Mouse (Mus musculus): ENCODE results near the gene Tom1l1. TPM values are rescaled to one million over a fixed set of nuclear protein-coding genes. Genes with fewer than 3 reads are reported as not detected.

Tom1l1 gene
- total and polyA plus RNA-seq, 3 experiments: 25.4 to 41.3 TPM; not detected in 1

GRCm38 (mm10) chr11:90717719-90718118, 29.6 kb upstream of the Tom1l1 start:
- peak; percentile 33 for DNase-seq (ENCODE audit: low read depth, low spot score)
- Histone ChIP-seq H3K4me3 (ENCODE audit: control insufficient read depth in 1 of 2, insufficient read depth in 1 of 2, low read depth in 2 of 2, low read length in 2 of 2) (no peak overlapping the region), H3K9ac (ENCODE audit: control insufficient read depth, low read depth, low read length, poor library complexity, severe bottlenecking) (no peak overlapping the region), H3K27ac (ENCODE audit: control insufficient read depth, low read depth, low read length) (no peak overlapping the region), H3K36me3 (ENCODE audit: control insufficient read depth in 1 of 2, insufficient read depth in 2 of 2, low read length in 2 of 2) (no peaks in the 10 kb centered on the region), H3K4me1 (ENCODE audit: control insufficient read depth in 1 of 2, insufficient read depth in 2 of 2, low read length in 2 of 2) (no peaks in the 10 kb centered on the region), H3K9me3 (replicated peaks; ENCODE audit: insufficient read depth, low read length) (no peaks in the 10 kb centered on the region), H3K79me2 (ENCODE audit: control insufficient read depth, insufficient read depth, low read length, poor library complexity) (no peaks in the 10 kb centered on the region), H3K27me3 (ENCODE audit: control insufficient read depth in 1 of 2, insufficient read depth in 2 of 2, low read length in 2 of 2) (peaks cover 0 to 4% of the 10 kb centered on the region in 2 experiments; a peak in 2 of 4 replicates)
- TF ChIP-seq MEF2A (IDR thresholded peaks at IDR 0.05; ENCODE audit: extremely low read depth, insufficient replicate concordance, low read depth, low read length, poor library complexity, severe bottlenecking) (no peak), RAD21 (IDR thresholded peaks at IDR 0.05; ENCODE audit: low read depth, low read length) (peak; percentile 47), ELF1 (IDR thresholded peaks at IDR 0.05; ENCODE audit: low read depth, low read length) (no peak), BHLHE40 (IDR thresholded peaks at IDR 0.05; ENCODE audit: borderline replicate concordance, low read depth, low read length) (no peak), RCOR1 (IDR thresholded peaks at IDR 0.05; ENCODE audit: low read depth, low read length) (no peak), CHD2 (IDR thresholded peaks at IDR 0.05; ENCODE audit: low read length) (no peak), CHD1 (IDR thresholded peaks at IDR 0.05; ENCODE audit: low read depth, low read length) (no peak), UBTF (IDR thresholded peaks at IDR 0.05; ENCODE audit: borderline replicate concordance, insufficient read depth, low read depth, low read length) (no peak), USF1 (IDR thresholded peaks at IDR 0.05; ENCODE audit: low read depth, low read length) (no peak), JUND (IDR thresholded peaks at IDR 0.05; ENCODE audit: low read depth, low read length) (no peak), MAX (IDR thresholded peaks at IDR 0.05; ENCODE audit: low read length) (no peak), E2F4 (IDR thresholded peaks at IDR 0.05; ENCODE audit: borderline replicate concordance, low read depth, low read length) (no peak), ZKSCAN1 (IDR thresholded peaks at IDR 0.05; ENCODE audit: low read depth, low read length) (no peak), POLR2A (IDR thresholded peaks at IDR 0.05; ENCODE audit: control insufficient read depth in 1 of 2, insufficient read depth in 1 of 2, low read depth in 1 of 2, low read length in 2 of 2, poor library complexity in 1 of 2) (no peak), POLR2AphosphoS2 (IDR thresholded peaks at IDR 0.05; ENCODE audit: low read length) (no peak), MYC (IDR thresholded peaks at IDR 0.05; ENCODE audit: low read depth, low read length) (no peak), MXI1 (IDR thresholded peaks at IDR 0.05; ENCODE audit: low read depth, low read length) (no peak), MAFK (IDR thresholded peaks at IDR 0.05; ENCODE audit: borderline replicate concordance, low read depth, low read length) (no peak), POLR2AphosphoS5 (IDR thresholded peaks at IDR 0.05; ENCODE audit: borderline replicate concordance, low read depth, low read length) (no peak), GATA1 (IDR thresholded peaks at IDR 0.05; ENCODE audit: low read depth, low read length) (no peak), SMC3 (IDR thresholded peaks at IDR 0.05; ENCODE audit: low read depth, low read length) (peak; percentile 38; the same call in 1 of the 2 replicates), TCF12 (IDR thresholded peaks at IDR 0.05; ENCODE audit: low read depth, low read length) (no peak), CTCF (IDR thresholded peaks at IDR 0.05 in 2 of 3, conservative IDR thresholded peaks at IDR 0.05 in 1 of 3; ENCODE audit: control insufficient read depth in 1 of 3, insufficient read depth in 1 of 3, low read depth in 2 of 3, low read length in 3 of 3, poor library complexity in 1 of 3, severe bottlenecking in 1 of 3) (peak in 2 of 3 experiments; percentile 24 to 45; a peak in 3 of 6 replicates), ETS1 (IDR thresholded peaks at IDR 0.05; ENCODE audit: low read depth, low read length) (no peak)
